Mouse (Mus musculus) ES-Bruce4 (cell line): ENCODE results near the gene Znhit2. TPM values are rescaled to one million over a fixed set of nuclear protein-coding genes. Genes with fewer than 3 reads are reported as not detected.

Source experiments
- H3K27ac ChIP-seq: 2 replicates; pipeline ENCODE4 v1.5.1; 2012; ENCODE audit warnings: low read length, inconsistent platforms; ENCODE audit not compliant: insufficient read depth
- H3K27me3 ChIP-seq: 2 replicates; pipeline ENCODE4 v1.6.1; 2012; ENCODE audit warnings: mild to moderate bottlenecking, low read length, inconsistent platforms; ENCODE audit not compliant: control insufficient read depth, poor library complexity, insufficient read depth, severe bottlenecking
- H3K36me3 ChIP-seq: 2 replicates; pipeline ENCODE4 v1.6.1; 2012; ENCODE audit warnings: inconsistent platforms, mild to moderate bottlenecking, low read length, moderate library complexity; ENCODE audit not compliant: control insufficient read depth, poor library complexity, insufficient read depth, severe bottlenecking
- H3K4me1 ChIP-seq: one replicate; pipeline ENCODE4 v1.8.1; 2011; ENCODE audit warnings: low read length; ENCODE audit not compliant: control insufficient read depth, insufficient read depth
- H3K4me3 ChIP-seq: 2 replicates; pipeline ENCODE4 v1.5.1; 2011; ENCODE audit warnings: low read depth, mild to moderate bottlenecking, low read length
- H3K9ac ChIP-seq: 2 replicates; pipeline ENCODE4 v1.6.1; 2012; ENCODE audit warnings: low read depth, mild to moderate bottlenecking, inconsistent platforms; ENCODE audit not compliant: poor library complexity, severe bottlenecking
- H3K9me3 ChIP-seq: replicated peaks from 2 replicates; pipeline ENCODE4 v1.6.1; 2012; ENCODE audit warnings: mild to moderate bottlenecking, low read length, inconsistent platforms; ENCODE audit not compliant: control insufficient read depth, poor library complexity, insufficient read depth, severe bottlenecking
- CTCF ChIP-seq: IDR thresholded peaks from one replicate; pipeline ENCODE4 v1.8.1; 2011; ENCODE audit warnings: low read depth, low read length
- EP300 ChIP-seq: IDR thresholded peaks from 2 replicates; pipeline ENCODE4 v1.6.1; 2011; ENCODE audit warnings: low read depth, low read length; ENCODE audit not compliant: insufficient read depth
- POLR2A ChIP-seq: IDR thresholded peaks from one replicate; pipeline ENCODE4 v1.8.1; 2011; ENCODE audit warnings: low read length; ENCODE audit not compliant: insufficient read depth
- polyA plus RNA-seq: library from polyadenylated mRNA; stranded (reverse); fragments of >200 nt; gene quantifications from 2 replicates; pipeline ENCODE4 v1.2.4, GENCODE M21; 2011; ENCODE audit warnings: low read depth; ENCODE audit not compliant: missing spikeins, insufficient read depth, insufficient read length

Znhit2 gene
- polyA plus RNA-seq, 1 experiment, result 6.5 TPM

GRCm38 (mm10) chr19:6018142-6019089, 42.6 kb upstream of the Znhit2 start:
- Histone ChIP-seq H3K9ac (peak overlapping the region; percentile 46), H3K27ac (peak overlapping the region; percentile 66; the same call in 1 of the 2 replicates), H3K27me3 (no peaks in the 10 kb centered on the region), H3K4me3 (peak overlapping the region; percentile 69), H3K4me1 (no peaks in the 10 kb centered on the region), H3K9me3 (no peaks in the 10 kb centered on the region), H3K36me3 (no peaks in the 10 kb centered on the region)
- peak; percentile 70 for TF ChIP-seq EP300
- peak; percentile 69 for TF ChIP-seq POLR2A
- TF ChIP-seq CTCF, result peak; percentile 96

GRCm38 (mm10) chr19:6020276-6020675, 40.7 kb upstream of the Znhit2 start:
- Histone ChIP-seq H3K27me3 (no peaks in the 10 kb centered on the region), H3K4me3 (no peak overlapping the region), H3K36me3 (no peaks in the 10 kb centered on the region), H3K9me3 (no peaks in the 10 kb centered on the region), H3K4me1 (no peaks in the 10 kb centered on the region), H3K27ac (no peak overlapping the region), H3K9ac (no peak overlapping the region)
- TF ChIP-seq EP300, result no peak
- TF ChIP-seq POLR2A, result no peak
- TF ChIP-seq CTCF, result no peak

- TF ChIP-seq CTCF (no peak), EP300 (no peak), POLR2A (no peak)
- Histone ChIP-seq H3K27ac (no peak overlapping the region), H3K4me3 (no peak overlapping the region), H3K9me3 (no peaks in the 10 kb centered on the region), H3K36me3 (no peaks in the 10 kb centered on the region), H3K27me3 (no peaks in the 10 kb centered on the region), H3K9ac (no peak overlapping the region), H3K4me1 (no peaks in the 10 kb centered on the region)
Measured at GRCm38 (mm10) chr19:6023059-6023458, 37.9 kb upstream of the Znhit2 start.

- no peak for TF ChIP-seq CTCF
- Histone ChIP-seq H3K36me3 (no peaks in the 10 kb centered on the region), H3K9me3 (no peaks in the 10 kb centered on the region), H3K27me3 (no peaks in the 10 kb centered on the region), H3K4me1 (no peaks in the 10 kb centered on the region), H3K27ac (no peak overlapping the region), H3K4me3 (no peak overlapping the region), H3K9ac (no peak overlapping the region)
Measured at GRCm38 (mm10) chr19:6023930-6024329, 37.1 kb upstream of the Znhit2 start.

GRCm38 (mm10) chr19:6028991-6029390, 32.0 kb upstream of the Znhit2 start:
- H3K27me3 ChIP-seq, result no peaks in the 10 kb centered on the region
- H3K9ac ChIP-seq, result no peak overlapping the region
- no peak overlapping the region for H3K27ac ChIP-seq
- H3K4me1 ChIP-seq, result no peaks in the 10 kb centered on the region
- no peak for TF ChIP-seq CTCF
- TF ChIP-seq EP300, result no peak
- no peak for TF ChIP-seq POLR2A
- no peak overlapping the region for H3K4me3 ChIP-seq
- H3K9me3 ChIP-seq, result no peaks in the 10 kb centered on the region
- H3K36me3 ChIP-seq, result no peaks in the 10 kb centered on the region

GRCm38 (mm10) chr19:6029426-6029825, 31.6 kb upstream of the Znhit2 start:
- Histone ChIP-seq H3K36me3 (no peaks in the 10 kb centered on the region), H3K27me3 (no peaks in the 10 kb centered on the region), H3K4me3 (no peak overlapping the region), H3K4me1 (no peaks in the 10 kb centered on the region), H3K9ac (no peak overlapping the region), H3K9me3 (no peaks in the 10 kb centered on the region), H3K27ac (no peak overlapping the region)
- TF ChIP-seq POLR2A (no peak), EP300 (no peak), CTCF (no peak)
